In genomic region chr11:94281199-94282181, GRCm38 (mm10) we compare ENCODE assay signal across 8 mouse cellular contexts. TPM values are rescaled to one million over a fixed set of nuclear protein-coding genes. Genes with fewer than 3 reads are reported as not detected.
DNase-seq lines count a peak whose midpoint lies in the region; ATAC-seq and TF ChIP-seq lines count a peak whose summit lies in the region.

Gm21885 (plus strand) TSS chr11:94281873.

- H3K4me2 ChIP-seq in hindbrain, embryonic 14.5 days (replicated peaks) = no peak within 1 kb of the TSS
- no peak within 1 kb of the TSS for H3K4me2 ChIP-seq in stomach, embryonic 14.5 days (replicated peaks; ENCODE audit: low read depth, low read length)

- TF ChIP-seq CTCF in thymus, adult 2 months (IDR thresholded peaks at IDR 0.05; ENCODE audit: borderline replicate concordance, control insufficient read depth, extremely low read depth, insufficient read depth, low read length, poor library complexity) = no peak

- H3K27me3 ChIP-seq in hindbrain, embryonic 14.5 days (ENCODE audit: control insufficient read depth, insufficient read depth, low read length) = no peaks in the 10 kb centered on the region
- no peaks in the 10 kb centered on the region for H3K27me3 ChIP-seq in stomach, embryonic 14.5 days (ENCODE audit: control insufficient read depth, insufficient read depth, low read length)
- H3K27me3 ChIP-seq in thymus, adult 2 months (ENCODE audit: control insufficient read depth, insufficient read depth, low read length) = no peaks in the 10 kb centered on the region

- no peak within 1 kb of the TSS for H3K4me3 ChIP-seq in hindbrain, embryonic 14.5 days (replicated peaks; ENCODE audit: low read length)
- no peak within 1 kb of the TSS for H3K4me3 ChIP-seq in stomach, embryonic 14.5 days (ENCODE audit: low read depth, low read length)
- H3K4me3 ChIP-seq in thymus, adult 2 months (ENCODE audit: control insufficient read depth, insufficient read depth, low read length) = no peak within 1 kb of the TSS

- DNase-seq in adrenal gland, postnatal 14 days = peak; percentile 68
- no peak for DNase-seq in adrenal gland, postnatal 4 days (ENCODE audit: low spot score in 2 of 2)
- DNase-seq in left cerebral cortex, postnatal 4 days = peak; percentile 59
- DNase-seq in left cerebral cortex, adult 18-20 months (ENCODE audit: low spot score in 2 of 2) = no peak
- peak; percentile 47 for DNase-seq in hindbrain, embryonic 14.5 days (ENCODE audit: low spot score)
- DNase-seq in thymus, adult 2 months = no peak
- DNase-seq in urinary bladder, adult 18-20 months (ENCODE audit: low spot score in 2 of 2) = no peak

- H3K4me1 ChIP-seq in hindbrain, embryonic 14.5 days (replicated peaks; ENCODE audit: control insufficient read depth, insufficient read depth, low read length) = peaks cover 7% of the 10 kb centered on the region; the same call in 1 of the 2 replicates
- H3K4me1 ChIP-seq in stomach, embryonic 14.5 days (ENCODE audit: control insufficient read depth, insufficient read depth, low read length) = no peaks in the 10 kb centered on the region
- peaks cover 6% of the 10 kb centered on the region; the same call in 1 of the 2 replicates for H3K4me1 ChIP-seq in thymus, adult 2 months (replicated peaks; ENCODE audit: control insufficient read depth, insufficient read depth, low read length)

- H3K36me3 ChIP-seq in hindbrain, embryonic 14.5 days (replicated peaks; ENCODE audit: control insufficient read depth, insufficient read depth) = peaks cover 16% of the 10 kb centered on the region
- peaks cover 20% of the 10 kb centered on the region for H3K36me3 ChIP-seq in stomach, embryonic 14.5 days (ENCODE audit: control insufficient read depth, insufficient read depth, low read length)
- H3K36me3 ChIP-seq in thymus, adult 2 months (ENCODE audit: control insufficient read depth, insufficient read depth, low read length) = 0 out of 2 replicates have a peak, but pooled peaks cover 4% of the 10 kb centered on the region

- ATAC-seq in hindbrain, embryonic 14.5 days (ENCODE audit: low FRiP score) = no peak
- peak; percentile 37; the same call in 1 of the 2 replicates for ATAC-seq in stomach, embryonic 14.5 days (ENCODE audit: insufficient number of reproducible peaks, insufficient read depth, low FRiP score, low read depth)

- intact Hi-C loops in left cerebral cortex, postnatal 4 days (cut with DNase I) = no loop called here

- no peaks in the 10 kb centered on the region for H3K9me3 ChIP-seq in hindbrain, embryonic 14.5 days (ENCODE audit: control insufficient read depth, low read length)
- H3K9me3 ChIP-seq in stomach, embryonic 14.5 days (ENCODE audit: control insufficient read depth, low read depth, low read length) = no peaks in the 10 kb centered on the region

- no peak within 1 kb of the TSS for H3K9ac ChIP-seq in hindbrain, embryonic 14.5 days
- H3K9ac ChIP-seq in stomach, embryonic 14.5 days (replicated peaks; ENCODE audit: low read depth, low read length) = no peak within 1 kb of the TSS

- no peak for TF ChIP-seq POLR2A in thymus, adult 2 months (IDR thresholded peaks at IDR 0.05; ENCODE audit: control insufficient read depth, extremely low read depth, insufficient read depth, low read length, poor library complexity)

- H3K27ac ChIP-seq in hindbrain, embryonic 14.5 days = no peak within 1 kb of the TSS
- H3K27ac ChIP-seq in stomach, embryonic 14.5 days (ENCODE audit: low read length) = no peak within 1 kb of the TSS
- H3K27ac ChIP-seq in thymus, adult 2 months (ENCODE audit: control insufficient read depth, insufficient read depth, low read length) = no peak within 1 kb of the TSS

- WGBS in hindbrain, embryonic 14.5 days = 84% methylated on average over 11 of the region's 11 CpGs
- WGBS in stomach, embryonic 14.5 days = 75% methylated on average over 11 of the region's 11 CpGs
- 88% methylated on average over 11 of the region's 11 CpGs for WGBS in thymus, adult 2 months

RNA-seq across cellular contexts. Expression of gene Gm21885, which starts in this region (rescaled TPM):
- total RNA-seq in adrenal gland, postnatal 14 days (2021) = not detected in 2 replicates
- not detected for total RNA-seq in adrenal gland, postnatal 4 days (2021)
- not detected for total RNA-seq in left cerebral cortex, postnatal 4 days (2021)
- not detected for total RNA-seq in left cerebral cortex, adult 18-20 months (2021)
- 0.38 TPM in 1 of 2 replicates, not detected in the other for polyA plus RNA-seq in hindbrain, embryonic 14.5 days (2014; fragmentation: Nextera tagmentation; extraction: Ambion mirVana)
- polyA plus RNA-seq in stomach, embryonic 14.5 days (2014; fragmentation: Nextera tagmentation; extraction: Ambion mirVana) = 0.56 TPM in 1 of 2 replicates, not detected in the other
- not detected in 2 replicates for polyA plus RNA-seq in thymus, adult 2 months (2012; rRNA removed)

Comparison
In these comparisons a context has a peak if more than half of its experiments do, and no peak if none do; other contexts are left out.
1. Peak in DNase-seq in adrenal gland, postnatal 14 days; RNA of the gene not detected or under 1 TPM.
2. Peak in DNase-seq in left cerebral cortex, postnatal 4 days; RNA of the gene not detected or under 1 TPM.
3. Peak in DNase-seq in hindbrain, embryonic 14.5 days; RNA of the gene not detected or under 1 TPM.
4. Peak in ATAC-seq in stomach, embryonic 14.5 days; RNA of the gene not detected or under 1 TPM.